Mouse (Mus musculus) lung, postnatal 14 days (tissue): ENCODE results near the gene Rfx8.

ENCODE experiments used
- DNase-seq: peaks from one replicate; pipeline ENCODE4 v3.0.0; 2021

The Rfx8 gene

DNA sequence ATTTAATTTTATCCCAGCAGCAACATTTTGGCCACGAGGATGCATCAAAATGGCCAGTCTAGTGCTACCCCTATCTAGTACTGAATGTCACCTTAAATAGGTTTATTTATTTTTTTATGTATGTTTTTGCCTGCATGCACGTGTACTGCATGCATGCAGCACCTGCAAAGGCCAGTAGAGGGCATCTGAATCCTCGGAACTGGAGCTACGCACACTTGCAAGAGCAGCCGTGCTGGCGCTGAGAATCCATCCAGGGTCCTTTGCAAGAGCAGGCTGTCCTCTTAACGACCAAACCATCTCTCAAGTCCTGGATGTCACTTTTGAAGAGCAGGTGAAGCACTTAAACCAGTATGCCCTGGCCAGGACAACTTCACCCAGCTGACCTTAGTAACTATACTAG, 79.1 kb downstream of the Rfx8 start:
- DNase-seq, result no peak

DNA sequence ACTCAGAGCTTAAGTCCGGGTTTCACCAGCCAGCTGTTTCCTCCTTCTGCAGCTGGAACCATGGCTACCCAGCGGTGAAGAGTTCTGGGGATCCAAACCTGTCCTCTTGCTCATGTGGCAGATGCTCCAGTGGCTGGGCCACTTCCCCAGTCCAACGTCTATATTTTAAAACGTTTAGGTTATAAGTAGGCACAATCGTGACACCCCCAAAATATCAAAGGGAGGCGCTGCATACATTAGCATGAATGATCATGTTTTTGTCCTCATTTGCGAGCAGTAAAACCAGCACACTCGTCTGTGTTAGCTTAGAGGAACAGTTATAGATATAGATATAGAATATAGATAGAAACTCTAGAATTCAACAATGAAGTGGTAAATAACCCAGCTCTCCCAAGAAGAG, 83.7 kb downstream of the Rfx8 start:
- DNase-seq, result no peak

DNA sequence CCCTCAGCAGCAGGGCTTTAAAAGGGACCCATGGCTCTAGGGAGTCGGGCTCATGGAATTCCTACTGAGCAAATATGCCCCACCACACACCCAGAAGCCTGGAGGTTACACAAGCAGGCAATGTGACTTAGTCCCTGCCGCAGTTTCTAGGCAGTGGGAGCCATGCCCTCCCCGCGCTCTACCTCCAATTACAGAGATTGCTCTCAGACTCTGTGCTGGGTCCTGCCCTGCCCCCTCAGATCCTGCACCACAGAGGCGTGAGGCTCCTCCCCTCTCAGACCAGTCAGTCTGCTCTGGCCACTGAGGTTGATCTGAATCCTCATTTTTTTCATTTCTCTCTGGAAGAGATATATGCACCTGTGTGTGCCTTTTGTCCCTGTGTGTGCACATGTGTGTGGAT, 84.1 kb downstream of the Rfx8 start:
- no peak for DNase-seq

GRCm38 (mm10) chr1:39636196-39636595, 84.6 kb downstream of the Rfx8 start:
- DNase-seq, result no peak

DNA sequence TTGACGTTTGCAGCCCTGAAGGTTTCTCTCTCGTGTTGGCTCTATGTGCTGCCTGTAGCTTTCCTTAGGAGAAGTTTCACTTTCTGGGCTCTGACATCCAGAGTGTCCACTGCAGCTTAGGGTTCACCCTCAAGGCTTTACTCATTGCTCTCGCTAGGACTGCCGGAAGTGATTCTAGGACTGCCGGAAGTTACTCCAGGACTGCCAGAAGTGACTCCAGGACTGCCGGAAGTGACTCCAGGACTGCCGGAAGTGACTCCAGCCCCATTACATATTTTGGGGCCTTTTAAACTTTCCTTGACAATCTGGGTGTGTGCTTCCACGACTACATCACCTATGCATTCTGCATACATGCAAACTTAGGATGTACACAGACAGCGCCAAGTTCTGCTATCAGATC, 92.2 kb downstream of the Rfx8 start:
- DNase-seq, result no peak

- DNase-seq, result no peak
Measured at GRCm38 (mm10) chr1:39625491-39625890, 95.3 kb downstream of the Rfx8 start.

- DNase-seq, result no peak
Measured at GRCm38 (mm10) chr1:39623729-39624128, 97.1 kb downstream of the Rfx8 start.

- DNase-seq, result no peak
Measured at GRCm38 (mm10) chr1:39623106-39623505, 97.7 kb downstream of the Rfx8 start.

DNA sequence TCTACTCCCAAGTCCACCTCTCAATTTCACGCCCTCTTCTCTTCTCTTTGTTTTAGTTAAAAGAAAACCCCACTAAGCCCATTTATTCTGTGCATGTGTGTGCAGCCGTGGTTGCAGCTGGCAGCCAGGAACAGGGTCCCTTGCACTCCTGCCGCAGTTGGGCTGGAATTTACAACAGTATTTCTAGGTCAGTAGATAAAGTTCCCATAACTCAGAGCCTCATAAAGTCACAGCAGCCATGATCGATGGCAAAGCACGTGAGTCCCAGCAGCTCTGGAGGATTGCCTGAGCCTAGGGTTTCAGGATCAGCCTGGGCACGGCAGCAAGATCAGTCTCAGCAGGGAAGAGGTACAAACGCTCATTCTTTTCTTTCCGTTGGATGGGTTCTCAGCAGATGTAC, 102.3 kb downstream of the Rfx8 start:
- DNase-seq, result no peak

DNA sequence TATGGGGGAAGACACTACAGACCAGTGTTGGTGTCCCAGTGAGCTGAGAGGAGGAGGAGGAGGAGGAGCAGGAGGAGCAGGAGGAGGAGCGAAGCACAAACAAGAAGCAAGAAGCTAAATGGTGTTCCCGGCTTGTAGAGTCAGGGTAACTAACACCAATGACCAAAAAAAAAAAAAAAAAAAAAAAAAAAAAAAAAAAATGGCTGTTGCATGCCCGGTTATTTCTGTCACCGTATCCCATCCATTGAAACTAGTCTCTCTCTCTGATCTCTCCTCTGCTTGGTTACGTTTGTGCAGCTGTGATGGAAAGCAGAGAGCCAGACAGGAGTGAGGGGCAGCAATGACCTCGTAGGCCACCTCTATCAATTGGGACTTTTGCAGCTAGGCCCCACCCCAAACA, 105.3 kb downstream of the Rfx8 start:
- DNase-seq, result no peak
